Mouse (Mus musculus) cerebellum, adult 11-12 months (tissue): Measurements from ENCODE around the gene Fut1.
"Not testable (repeated sequence)": the region's sequence is repeated elsewhere in the genome, so short reads cannot be mapped to it uniquely, and the experiment has no call there.

Experiments used
- DNase-seq: peaks from one replicate; pipeline ENCODE4 v3.0.0; 2022

Fut1 gene

GRCm38 (mm10) chr7:45640191-45640957 lies 23.3 kb downstream of the Fut1 start:
- peak; percentile 69 for DNase-seq

GRCm38 (mm10) chr7:45641391-45642040 lies 24.4 kb downstream of the Fut1 start:
- peak; percentile 77 for DNase-seq

GRCm38 (mm10) chr7:45642083-45642482 lies 25.0 kb downstream of the Fut1 start:
- DNase-seq, result peak; percentile 74

GRCm38 (mm10) chr7:45642503-45643255 lies 25.6 kb downstream of the Fut1 start:
- DNase-seq, result peak; percentile 64

GRCm38 (mm10) chr7:45643441-45644178 lies 26.5 kb downstream of the Fut1 start:
- peak; percentile 100 for DNase-seq

- DNase-seq, result peak; percentile 83
Measured at GRCm38 (mm10) chr7:45644183-45644582, 27.1 kb downstream of the Fut1 start.

GRCm38 (mm10) chr7:45644872-45645590 lies 27.9 kb downstream of the Fut1 start:
- peak; percentile 69 for DNase-seq

GRCm38 (mm10) chr7:45645591-45645971 lies 28.5 kb downstream of the Fut1 start:
- DNase-seq, result no peak

GRCm38 (mm10) chr7:45646671-45647070 lies 29.6 kb downstream of the Fut1 start:
- DNase-seq, result no peak

GRCm38 (mm10) chr7:45649351-45649750 lies 32.3 kb downstream of the Fut1 start:
- DNase-seq, result no peak

GRCm38 (mm10) chr7:45650484-45650883 lies 33.4 kb downstream of the Fut1 start:
- DNase-seq, result not testable (repeated sequence)

- no peak for DNase-seq
Measured at GRCm38 (mm10) chr7:45654424-45655047, 37.4 kb downstream of the Fut1 start.

- DNase-seq, result no peak
Measured at GRCm38 (mm10) chr7:45660746-45661478, 43.8 kb downstream of the Fut1 start.

GRCm38 (mm10) chr7:45661702-45662101 lies 44.6 kb downstream of the Fut1 start:
- DNase-seq, result not testable (repeated sequence)

GRCm38 (mm10) chr7:45665303-45666138 lies 48.4 kb downstream of the Fut1 start:
- DNase-seq, result no peak

GRCm38 (mm10) chr7:45666161-45666560 lies 49.1 kb downstream of the Fut1 start, which contains the start of gene Fut2:
Gene Fut2, minus strand, starts transcription at chr7:45666394.
- no peak for DNase-seq

- no peak for DNase-seq
Measured at GRCm38 (mm10) chr7:45667761-45668160, 50.7 kb downstream of the Fut1 start.

- DNase-seq, result no peak
Measured at GRCm38 (mm10) chr7:45668921-45669320, 51.8 kb downstream of the Fut1 start.
